Mouse (Mus musculus): ENCODE measurements at regions not wholly inside any gene's neighbourhood (a gene's known extent, or its start where the extent isn't known, plus 50 kb on each side); places are given as distances from the start of the nearest gene placed in this dataset.

DNA sequence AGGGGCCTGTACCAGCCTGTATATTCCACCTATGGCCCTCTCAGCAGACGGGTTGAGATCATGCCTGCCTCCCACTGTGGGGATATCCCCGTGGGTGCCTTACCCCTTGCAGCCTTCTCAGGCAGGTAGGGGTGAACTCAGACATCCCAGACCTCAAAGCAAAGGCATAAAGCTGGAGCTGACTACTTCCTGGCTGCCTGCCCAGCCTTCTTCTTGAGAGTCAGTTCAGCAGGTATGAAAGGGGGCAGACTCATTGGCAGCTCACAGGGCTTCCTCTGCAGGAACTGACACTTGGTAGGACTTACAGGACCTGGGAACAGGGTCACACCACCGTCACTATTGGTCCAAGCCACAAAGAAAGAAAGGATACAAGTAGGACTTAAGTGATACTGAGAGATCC, 69.9 kb downstream of the Cpn2 start:
- TF ChIP-seq CTCF (IDR thresholded peaks at IDR 0.05; ENCODE audit: low read depth, low read length) (no peak), EP300 (IDR thresholded peaks at IDR 0.05; ENCODE audit: insufficient read depth, low read depth, low read length) (no peak), POLR2A (IDR thresholded peaks at IDR 0.05; ENCODE audit: insufficient read depth, low read length) (no peak)
